Mouse (Mus musculus) CD4-positive naive resting alpha-beta T cell, adult 76 days (primary cell): Measurements from ENCODE around the gene I0C0044D17Rik. TPM values are rescaled to one million over a fixed set of nuclear protein-coding genes. Genes with fewer than 3 reads are reported as not detected.

ENCODE experiments used
- total RNA-seq: library from RNA; stranded (reverse); gene quantifications from one replicate; pipeline ENCODE4 v1.2.4, GENCODE M21; 2023

Gene I0C0044D17Rik
- not detected for total RNA-seq

DNA sequence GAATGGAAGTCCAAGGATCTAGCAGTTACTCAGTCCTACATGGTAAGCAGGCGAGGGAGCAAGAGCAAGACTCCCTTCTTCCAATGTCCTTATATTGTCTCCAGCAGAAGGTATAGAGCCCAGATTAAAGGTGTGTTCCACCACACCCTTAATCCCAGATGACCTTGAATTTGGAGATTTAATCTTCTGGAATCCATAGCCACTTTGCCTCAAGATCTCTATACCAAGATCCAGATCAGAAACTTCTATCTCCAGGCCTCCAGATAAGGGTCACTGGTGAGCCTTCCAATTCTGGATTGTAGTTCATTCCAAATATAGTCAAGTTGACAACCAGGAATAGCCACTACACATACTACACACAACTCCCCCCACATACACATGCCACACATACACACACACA is at the start of gene I0C0044D17Rik:
TSS of gene I0C0044D17Rik (minus strand) at position 101 of the 400 bp plus-strand sequence.

GRCm38 (mm10) chr4:98817184-98817911 is 6.3 kb downstream of the I0C0044D17Rik start, which contains the start of gene Kank4:
Gene Kank4 (minus strand): TSS chr4:98817537.

Other genes with a start within 250 kb of the I0C0044D17Rik start
- 0.97 TPM for gene L1td1, start 97.1 kb downstream of the I0C0044D17Rik start, total RNA-seq
- gene Kank4, start 6.3 kb downstream of the I0C0044D17Rik start, total RNA-seq, result not detected
- gene Usp1, start 100.0 kb upstream of the I0C0044D17Rik start, total RNA-seq, result 49.5 TPM
- gene Angptl3, start 207.1 kb upstream of the I0C0044D17Rik start, total RNA-seq, result not detected